Mouse (Mus musculus) embryonic fibroblast, embryonic 13.5 days (primary cell): ENCODE data around the gene Arhgdib.

Experiments used
- CTCF ChIP-seq: IDR thresholded peaks from 2 replicates; pipeline ENCODE4 v1.5.1; 2011; ENCODE audit warnings: mild to moderate bottlenecking, control low read depth, low read length, moderate library complexity, borderline replicate concordance; ENCODE audit not compliant: insufficient read depth
- POLR2A ChIP-seq: IDR thresholded peaks from 2 replicates; pipeline ENCODE4 v1.6.1; 2011; ENCODE audit warnings: low read depth, mild to moderate bottlenecking, control low read depth, low read length, moderate library complexity

- TF ChIP-seq CTCF (no peak), POLR2A (no peak)
These were observed 21.3 kb upstream of the Arhgdib start for GRCm38 (mm10) chr6:136962957-136963356.
